Mouse (Mus musculus) layer of hippocampus, postnatal 25 days (tissue): ENCODE measurements around the gene Bicra. TPM values are rescaled to one million over a fixed set of nuclear protein-coding genes. Genes with fewer than 3 reads are reported as not detected.
A peak's percentile ranks its signal among the peaks of the same experiment; 100 is the strongest.

Experiments used
- DNase-seq, 2 experiments: peaks; one replicate each; pipeline ENCODE4 v3.0.0; 2022; ENCODE audit warnings: mixed read lengths in 2 of 2, low spot score in 1 of 2; ENCODE audit errors: extremely low spot score in 1 of 2
- total RNA-seq, 2 experiments: library from RNA; stranded (reverse); gene quantifications; 2 replicates each; pipeline ENCODE4 v1.2.3; 2021

Bicra gene
- total RNA-seq, 2 experiments from 2014 or later = 15.9 to 23.2 TPM

GRCm38 (mm10) chr7:16048675-16049575, 1.2 kb upstream of the Bicra start:
- DNase-seq = no peak

GRCm38 (mm10) chr7:16048164-16048564, 443 bp upstream of the Bicra start:
- peak; percentile 94 to 96 for DNase-seq

- peak; percentile 60 to 65 for DNase-seq
Measured at GRCm38 (mm10) chr7:16046481-16047337, 1.0 kb downstream of the Bicra start.

- DNase-seq = peak in 1 of 2 experiments; percentile 19
Measured at GRCm38 (mm10) chr7:16046101-16046480, 1.6 kb downstream of the Bicra start.

GRCm38 (mm10) chr7:16045538-16045937, 2.2 kb downstream of the Bicra start:
- no peak for DNase-seq

- DNase-seq = no peak
Measured at GRCm38 (mm10) chr7:16044531-16044930, 3.2 kb downstream of the Bicra start.

- DNase-seq = no peak
Measured at GRCm38 (mm10) chr7:16043861-16044435, 3.8 kb downstream of the Bicra start.

- no peak for DNase-seq
Measured at GRCm38 (mm10) chr7:16042850-16043775, 4.6 kb downstream of the Bicra start.

- DNase-seq = no peak
Measured at GRCm38 (mm10) chr7:16041208-16041607, 6.5 kb downstream of the Bicra start.

GRCm38 (mm10) chr7:16039363-16039762, 8.4 kb downstream of the Bicra start:
- no peak for DNase-seq

- DNase-seq = no peak
Measured at GRCm38 (mm10) chr7:16036972-16037371, 10.7 kb downstream of the Bicra start.

- no peak for DNase-seq
Measured at GRCm38 (mm10) chr7:16033580-16034461, 13.9 kb downstream of the Bicra start.

- DNase-seq = no peak
Measured at GRCm38 (mm10) chr7:16033059-16033458, 14.7 kb downstream of the Bicra start.

- DNase-seq = no peak
Measured at GRCm38 (mm10) chr7:16031072-16031471, 16.6 kb downstream of the Bicra start.

- DNase-seq = no peak
Measured at GRCm38 (mm10) chr7:16028102-16028927, 19.4 kb downstream of the Bicra start.

- no peak for DNase-seq
Measured at GRCm38 (mm10) chr7:16024603-16025222, 23.0 kb downstream of the Bicra start.

GRCm38 (mm10) chr7:16019256-16020094, 28.2 kb downstream of the Bicra start:
- no peak for DNase-seq
